Mouse (Mus musculus) common myeloid progenitor, adult 5-6 weeks (primary cell): ENCODE results near the gene Rlim. TPM values are rescaled to one million over a fixed set of nuclear protein-coding genes. Genes with fewer than 3 reads are reported as not detected.

Experiments used
- ATAC-seq: replicated peaks from 2 replicates; pipeline ENCODE4 v1.8.0; 2016; ENCODE audit warnings: low read depth, mild to moderate bottlenecking, moderate TSS enrichment, inconsistent platforms; ENCODE audit not compliant: poor library complexity, severe bottlenecking
- total RNA-seq: library from RNA; stranded (forward); fragments of 200-1000, 187-1606 nt; gene quantifications from 2 replicates; pipeline ENCODE4 v1.2.3, GENCODE M21; 2017

Gene Rlim
- total RNA-seq = 125 and 139 TPM in 2 replicates

DNA sequence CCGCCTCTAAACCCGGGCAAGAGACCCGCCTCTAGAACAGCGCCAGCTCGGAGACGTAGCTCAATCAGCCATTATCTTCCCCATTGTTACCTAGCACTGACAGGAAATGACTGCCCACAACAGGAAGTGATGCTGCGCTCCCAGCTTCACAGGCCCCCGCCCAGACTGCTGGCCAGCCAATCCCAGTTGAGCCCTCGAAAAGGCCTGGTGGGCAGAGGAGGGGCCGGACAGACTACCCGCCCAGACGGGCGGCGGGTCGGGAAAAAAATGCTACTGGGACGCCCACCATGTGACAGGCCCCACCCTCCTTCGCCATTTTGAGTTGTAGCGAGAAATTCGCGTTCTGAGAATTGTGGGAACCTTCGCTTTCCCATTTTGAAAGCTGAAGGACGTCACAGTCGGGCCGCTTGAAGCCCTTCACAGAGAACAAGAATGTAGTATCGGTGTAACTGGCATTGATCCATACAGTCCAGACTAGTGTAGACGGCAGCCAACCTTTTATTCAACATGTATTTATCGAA lies at the start of gene Rlim:
Gene Rlim, minus strand, starts transcription at position 116 of the 521 bp plus-strand sequence.
- peak; percentile 96 for ATAC-seq

DNA sequence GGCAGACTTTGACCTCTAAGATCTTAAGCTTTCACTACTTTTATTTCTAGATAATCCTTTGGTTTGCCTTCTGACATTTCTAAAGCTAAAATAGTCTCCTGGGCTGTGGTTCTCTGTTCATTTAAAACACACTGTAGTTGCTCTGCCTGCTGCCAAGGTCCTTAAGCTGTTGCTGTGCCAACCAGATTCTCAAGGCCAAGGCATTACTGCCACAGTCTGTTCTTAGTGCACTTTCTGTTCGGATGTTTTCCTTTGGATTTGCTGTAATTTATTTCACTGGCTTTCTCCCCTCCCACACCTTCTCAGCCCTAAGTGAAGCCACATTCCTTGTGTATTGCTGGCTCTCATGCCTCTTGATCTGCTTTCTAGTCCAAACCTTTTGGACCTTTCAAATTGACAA lies 36.1 kb upstream of the Rlim start:
- no peak for ATAC-seq

DNA sequence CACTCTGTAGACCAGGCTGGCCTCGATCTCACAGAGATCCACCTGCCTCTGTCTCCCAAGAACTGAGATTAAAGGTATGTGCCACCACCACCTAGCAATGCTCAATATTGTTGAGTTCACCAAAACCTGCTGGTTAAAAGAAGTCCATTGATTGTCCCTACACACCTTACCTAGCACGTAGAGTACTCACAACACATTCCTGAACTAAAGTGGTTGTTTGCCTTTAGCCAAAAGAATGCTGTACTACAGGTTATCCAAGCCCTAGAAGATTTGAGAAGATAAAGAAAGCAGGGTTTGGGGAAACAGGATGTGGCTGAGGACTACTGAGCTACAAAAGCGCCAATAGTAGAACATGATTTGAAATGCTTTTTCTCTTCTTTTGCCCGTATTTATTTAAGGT lies 34.0 kb upstream of the Rlim start:
- no peak for ATAC-seq

DNA sequence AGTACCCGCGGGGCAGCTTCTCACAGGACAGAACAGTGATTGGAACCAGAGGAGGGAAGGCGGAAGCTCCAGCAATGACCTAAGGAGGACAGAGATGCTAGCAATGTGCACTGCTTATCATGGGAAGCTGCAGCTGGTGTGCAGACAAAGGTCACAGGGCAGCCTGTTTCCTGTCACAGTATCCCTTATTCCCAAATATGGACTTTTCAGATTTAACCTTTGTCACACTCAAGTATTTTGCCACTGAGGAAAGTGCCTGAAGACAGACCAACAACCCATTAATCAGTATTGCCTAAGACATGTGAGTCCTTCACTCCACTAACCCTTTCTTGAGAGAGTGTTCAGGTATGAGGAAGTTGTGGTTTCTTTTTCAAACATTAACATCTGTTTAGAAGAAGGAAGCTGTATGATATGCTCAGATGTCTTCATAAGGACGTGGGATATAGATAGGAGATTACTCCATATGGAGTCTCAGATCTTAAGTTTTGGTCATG lies 32.3 kb upstream of the Rlim start:
- peak; percentile 90 for ATAC-seq

DNA sequence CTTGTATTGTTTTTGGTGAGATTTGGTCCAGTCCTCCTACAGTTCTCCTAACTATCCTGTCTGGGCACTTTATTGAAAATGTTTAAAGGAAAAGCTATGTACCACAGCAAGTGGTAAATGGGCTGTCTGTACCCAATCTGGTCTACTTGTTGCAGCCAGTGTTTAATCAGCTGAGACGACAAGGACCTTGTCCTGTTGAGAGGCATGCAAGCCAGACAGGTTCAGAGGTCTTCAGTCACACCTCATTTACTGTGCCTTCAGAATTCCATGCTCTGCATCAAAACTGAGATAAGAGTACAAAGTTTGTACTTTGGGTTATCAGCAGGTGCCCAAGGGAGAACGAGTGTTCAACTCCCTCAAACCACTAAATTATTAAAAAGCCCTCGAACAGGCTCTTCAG lies 13.7 kb upstream of the Rlim start:
- no peak for ATAC-seq

DNA sequence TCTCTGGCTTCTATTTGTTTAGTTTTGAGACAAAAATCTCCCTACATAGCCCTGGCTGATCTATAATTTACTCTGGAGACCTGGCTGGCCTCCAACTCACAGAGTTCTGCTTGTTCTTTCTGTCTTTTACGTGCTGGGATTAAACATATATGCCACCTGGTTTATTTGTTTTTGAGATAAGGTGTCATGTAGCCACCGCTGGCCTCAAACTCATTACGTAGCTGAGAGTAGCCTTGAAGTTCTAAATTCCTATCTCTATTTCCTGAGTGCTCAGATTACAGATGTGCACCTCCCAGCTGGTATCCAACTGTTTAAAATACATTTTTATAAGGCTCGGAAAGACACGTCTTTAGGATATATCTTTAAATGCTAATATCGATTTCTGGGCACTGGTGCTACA lies 12.8 kb upstream of the Rlim start:
- no peak for ATAC-seq

DNA sequence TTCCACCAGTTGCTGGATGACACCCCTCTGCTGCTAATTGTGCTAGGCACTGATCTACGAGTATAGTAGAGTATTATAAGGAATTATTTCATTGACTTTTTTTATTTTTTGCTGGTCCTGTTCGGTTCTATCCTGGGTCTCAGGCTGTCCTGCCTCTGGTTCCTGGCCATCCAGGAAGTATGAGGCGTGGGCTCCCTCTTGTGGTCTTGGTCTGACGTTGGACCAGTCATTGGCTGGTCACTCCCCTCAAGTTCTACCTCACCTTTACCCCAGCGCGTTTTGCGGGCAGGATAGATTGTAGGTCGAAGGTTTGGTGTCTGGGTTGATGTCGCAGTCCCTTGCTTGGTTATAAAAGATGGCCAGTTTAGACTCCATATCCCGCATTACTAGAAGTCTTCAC lies 10.6 kb upstream of the Rlim start:
- ATAC-seq = peak; percentile 58; the same call in 1 of the 2 replicates

DNA sequence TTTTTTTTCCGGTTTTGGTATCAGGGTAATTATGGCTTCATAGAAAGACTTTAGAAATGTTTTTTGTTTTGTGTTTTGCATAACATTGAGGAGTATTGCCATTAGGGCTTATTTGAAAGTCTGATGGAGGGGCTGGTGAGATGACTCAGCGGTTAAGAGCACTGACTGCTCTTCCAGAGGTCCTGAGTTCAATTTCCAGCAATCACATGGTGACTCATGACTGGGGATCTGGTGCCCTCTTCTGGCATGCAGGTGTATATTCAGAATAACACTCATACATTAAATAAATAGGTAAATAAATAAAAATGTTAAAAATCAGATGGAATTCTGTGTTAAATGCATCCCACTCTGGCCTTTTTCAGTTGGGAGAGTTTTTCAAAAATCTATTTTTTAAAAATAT lies 9.3 kb upstream of the Rlim start:
- 0 out of 2 replicates have a peak, but pooled peaks have one; percentile 29 for ATAC-seq

DNA sequence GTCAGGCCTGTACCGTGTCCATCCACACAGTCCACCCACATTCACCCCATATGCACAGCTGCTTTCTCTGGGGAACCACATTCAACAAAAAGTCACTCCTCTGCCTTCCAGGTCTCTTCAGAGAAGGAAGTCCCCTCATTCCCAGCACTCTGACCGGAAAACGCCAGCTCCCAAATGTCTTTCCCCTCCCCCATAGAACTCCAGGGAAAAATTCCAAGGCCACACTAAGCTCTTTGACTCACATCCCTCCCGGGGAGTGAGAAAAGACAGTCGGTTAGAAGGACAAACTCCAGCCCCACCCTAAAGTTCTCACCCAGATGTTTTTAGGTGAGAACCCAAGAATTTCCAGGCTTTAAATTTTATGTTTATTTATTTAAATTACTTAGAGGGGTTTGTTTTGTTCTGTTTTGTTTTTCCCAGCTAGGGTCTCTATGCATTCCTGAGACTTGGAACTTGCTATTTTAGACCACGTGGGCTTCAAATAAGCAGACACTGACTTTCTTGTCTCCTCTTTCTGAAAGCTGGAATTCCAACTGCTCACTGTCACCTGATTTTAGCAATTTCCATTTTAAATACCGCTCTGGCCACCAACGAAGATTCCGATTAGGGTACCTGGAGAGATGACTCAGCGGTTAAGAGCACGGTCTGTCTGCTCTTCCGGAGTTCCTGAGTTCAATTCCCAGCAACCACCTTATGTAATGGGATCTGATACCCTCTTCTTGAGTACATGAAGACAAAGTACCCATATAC lies 6.3 kb upstream of the Rlim start:
- ATAC-seq = no peak

DNA sequence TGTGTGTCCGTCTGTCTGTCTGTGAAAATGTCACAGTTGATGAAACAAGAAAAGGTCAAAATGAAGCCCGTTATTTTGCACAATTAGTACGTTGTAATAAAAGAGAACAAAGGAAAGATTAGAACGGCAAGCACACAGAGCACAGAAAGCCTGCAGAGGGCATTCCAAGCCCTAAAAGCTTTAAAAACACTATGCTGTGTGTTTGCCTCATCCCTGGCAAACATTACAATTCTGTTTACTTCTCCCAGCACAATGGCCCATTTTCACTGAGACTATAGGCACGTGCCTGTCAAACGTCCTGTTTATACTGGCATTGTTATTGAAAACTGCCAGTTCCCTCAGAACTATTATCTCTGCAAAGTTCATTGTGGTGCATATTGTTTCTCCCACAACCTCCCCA lies 5.1 kb upstream of the Rlim start:
- ATAC-seq = no peak

DNA sequence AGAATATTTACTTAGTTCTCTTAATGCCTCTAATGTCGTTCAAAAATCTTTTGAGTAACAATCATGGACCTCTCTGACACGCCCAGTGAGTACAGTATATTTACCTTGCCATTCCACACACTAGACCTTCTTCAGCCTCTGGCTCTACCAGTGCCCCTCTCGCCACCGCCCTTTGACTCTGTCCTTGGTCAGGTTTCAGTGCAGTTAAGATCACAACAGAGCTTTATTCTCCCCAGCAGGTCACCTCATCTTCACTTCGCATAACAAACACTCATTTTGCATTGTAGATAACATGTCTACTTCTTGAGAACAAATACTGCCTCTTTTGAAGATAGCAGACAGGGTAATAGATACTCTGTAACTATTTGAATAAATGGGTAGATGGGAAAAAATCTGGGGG lies 3.9 kb upstream of the Rlim start:
- ATAC-seq = no peak

DNA sequence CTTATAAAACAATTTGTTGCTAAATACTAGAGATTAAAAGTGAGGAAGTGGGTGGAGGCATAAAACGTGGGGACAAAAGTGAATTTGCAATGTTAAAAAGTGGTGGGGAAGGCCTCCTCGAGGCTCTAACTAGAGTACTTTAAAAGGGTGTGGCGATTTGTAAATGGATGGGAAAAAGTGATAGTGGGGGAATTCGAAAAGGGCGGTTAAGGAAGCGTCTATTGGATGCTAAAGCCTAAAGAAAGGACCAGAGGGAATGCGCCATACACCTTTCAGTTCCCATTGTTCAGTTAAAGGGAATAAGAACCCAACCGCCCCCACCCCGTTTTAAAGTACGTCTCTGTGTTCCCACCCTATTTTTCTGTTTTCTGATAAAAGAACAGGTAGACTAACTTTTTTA lies 722 bp upstream of the Rlim start:
- ATAC-seq = no peak

DNA sequence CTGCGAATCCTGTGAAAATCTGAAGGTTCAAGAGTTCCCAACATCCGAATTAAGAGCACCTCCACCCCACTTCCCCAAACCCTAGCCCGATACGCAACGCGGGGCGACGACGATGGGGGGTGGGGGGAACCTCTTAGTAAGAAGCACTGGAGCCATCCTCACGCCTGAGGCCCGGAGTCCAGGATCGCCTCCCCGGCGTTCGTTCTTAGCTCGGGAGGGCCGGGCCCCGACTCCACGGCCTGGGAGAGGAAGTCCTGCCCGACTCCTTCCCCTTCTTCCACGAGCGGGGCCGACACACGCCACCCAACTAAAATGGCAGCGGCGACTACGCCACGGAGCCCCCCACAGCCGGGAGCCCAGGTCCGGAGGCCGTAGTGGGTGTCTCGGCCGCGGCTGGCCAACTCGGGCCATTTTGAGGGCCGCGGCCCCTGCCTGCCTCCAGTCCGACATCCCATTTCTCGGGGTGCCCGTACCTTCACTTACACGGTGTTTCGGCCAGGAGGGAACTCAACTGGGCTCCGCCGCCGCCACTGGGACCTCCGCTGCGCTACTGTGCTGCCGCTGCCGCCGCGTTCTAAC lies 405 bp downstream of the Rlim start:
- ATAC-seq = no peak; the same call in 1 of the 2 replicates

DNA sequence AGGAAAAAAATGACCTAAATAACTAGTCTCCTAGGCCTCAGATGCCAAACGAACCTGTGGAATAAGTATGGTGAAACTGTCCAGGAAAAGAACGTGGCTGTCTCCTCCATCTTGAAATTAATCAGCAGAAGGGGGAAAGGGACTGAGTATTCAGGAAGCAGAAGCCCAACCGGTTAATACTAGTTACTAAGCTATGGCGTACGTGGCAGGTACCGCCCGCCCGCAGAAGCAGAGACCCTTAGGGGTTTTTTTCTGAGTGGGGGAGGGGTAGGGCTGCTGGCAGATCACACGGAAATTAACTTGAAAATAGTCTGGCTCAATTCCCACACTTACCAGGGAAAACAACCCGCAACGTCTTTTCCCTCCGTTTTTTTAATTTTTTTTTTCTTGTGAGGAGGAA lies 1.0 kb downstream of the Rlim start:
- ATAC-seq = peak; percentile 31

DNA sequence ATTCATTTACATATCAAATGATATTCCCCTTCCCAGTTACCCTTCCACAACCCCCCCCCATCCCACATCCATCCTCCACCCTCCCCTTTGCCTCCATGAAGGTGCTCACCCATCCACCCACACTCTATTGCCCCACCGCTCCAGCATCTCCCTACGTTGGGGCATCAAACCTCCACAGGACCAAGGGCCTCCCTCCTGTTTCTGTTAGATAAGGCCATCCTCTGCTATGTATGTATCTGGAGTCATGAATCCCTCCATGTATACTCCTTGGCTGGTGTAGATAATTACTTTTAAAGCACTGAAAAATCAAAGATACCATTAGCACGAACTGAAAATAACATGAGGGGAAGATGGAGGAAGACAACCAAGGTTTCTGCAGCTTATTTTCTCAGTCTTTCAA lies 41.4 kb downstream of the Rlim start:
- no peak for ATAC-seq

DNA sequence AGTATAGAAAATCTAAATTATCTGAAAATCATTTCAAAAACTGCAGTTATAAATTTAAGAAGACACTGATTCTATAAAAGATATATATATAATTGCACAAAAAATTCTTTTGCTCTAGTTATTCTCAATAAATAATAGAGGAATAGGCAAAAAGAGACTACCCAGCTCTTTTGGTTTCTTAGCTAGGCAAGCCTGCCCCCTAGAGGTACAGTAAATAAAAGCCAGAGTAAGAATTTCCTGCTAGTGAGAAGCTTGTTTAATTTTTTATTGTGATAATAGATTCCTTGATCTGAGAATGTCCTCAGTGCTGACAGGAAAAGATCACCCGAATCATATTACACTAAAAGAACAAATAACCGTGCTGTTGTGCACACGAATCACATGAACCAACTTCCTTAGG lies 43.8 kb downstream of the Rlim start:
- ATAC-seq = no peak

DNA sequence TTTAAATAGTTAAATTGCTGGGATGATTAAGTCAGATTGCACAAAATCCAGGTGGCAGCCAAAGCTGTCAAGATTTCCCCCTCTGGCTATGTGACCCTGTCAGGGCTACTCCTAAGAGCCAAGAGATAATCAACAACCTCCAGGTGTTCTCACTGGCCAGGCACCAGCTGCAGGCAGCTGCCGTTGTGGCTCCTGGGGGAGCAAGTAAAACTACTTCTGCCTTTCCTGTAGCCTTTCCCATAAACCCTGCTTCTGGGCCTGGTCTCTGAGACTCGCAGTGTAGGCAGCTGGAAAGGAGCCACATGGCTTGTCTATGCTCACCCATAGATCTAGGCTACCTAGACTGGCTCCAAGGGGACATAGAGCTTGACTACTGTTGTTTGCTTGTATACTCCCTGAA lies 58.6 kb downstream of the Rlim start:
- no peak for ATAC-seq

DNA sequence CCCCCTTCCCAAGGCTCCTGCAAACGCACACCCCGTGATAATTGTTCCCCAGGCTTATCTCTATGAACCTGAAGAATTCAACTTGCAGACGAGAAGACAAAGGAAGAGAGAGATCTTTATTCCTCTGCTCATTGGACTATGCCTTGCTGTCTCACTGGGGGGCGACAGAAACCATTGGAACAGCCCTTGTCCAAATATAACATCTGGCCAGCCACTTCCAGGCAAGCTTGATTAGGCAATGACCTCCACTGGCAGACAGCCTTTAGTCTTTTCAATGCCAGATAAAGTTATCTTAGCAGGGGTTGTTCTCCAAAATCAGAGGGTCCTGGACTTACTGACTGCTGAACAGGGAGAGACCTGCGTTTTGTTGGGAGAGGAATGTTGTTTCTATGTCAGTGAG lies 62.1 kb downstream of the Rlim start:
- ATAC-seq = no peak; the same call in 1 of the 2 replicates

DNA sequence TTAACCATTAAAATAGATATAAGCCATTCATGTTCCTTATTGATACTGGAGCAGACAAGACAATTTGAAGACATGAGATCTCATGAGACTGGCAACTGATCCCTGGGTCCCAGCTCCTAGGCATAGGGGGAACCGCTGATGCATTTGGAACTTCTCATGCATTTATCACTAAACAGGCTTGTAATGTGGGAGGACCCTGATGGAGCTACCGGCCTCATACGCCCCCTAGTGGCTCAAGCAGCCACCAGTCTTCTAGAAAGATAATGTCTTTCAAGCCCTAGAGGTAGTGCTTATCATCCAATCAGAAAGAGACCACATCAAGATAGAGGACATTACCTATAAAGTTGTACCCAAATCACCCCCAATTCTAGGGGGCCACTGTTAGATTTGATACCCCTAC lies 66.3 kb downstream of the Rlim start:
- 0 out of 2 replicates have a peak, but pooled peaks have one; percentile 50 for ATAC-seq
